Mouse (Mus musculus): ENCODE results near the gene Setd4.
A peak's percentile ranks its signal among the peaks of the same experiment; 100 is the strongest.

Gene Setd4

GRCm38 (mm10) chr16:93591450-93592430 is 12.1 kb downstream of the Setd4 start:
- DNase-seq, result no peak

DNA sequence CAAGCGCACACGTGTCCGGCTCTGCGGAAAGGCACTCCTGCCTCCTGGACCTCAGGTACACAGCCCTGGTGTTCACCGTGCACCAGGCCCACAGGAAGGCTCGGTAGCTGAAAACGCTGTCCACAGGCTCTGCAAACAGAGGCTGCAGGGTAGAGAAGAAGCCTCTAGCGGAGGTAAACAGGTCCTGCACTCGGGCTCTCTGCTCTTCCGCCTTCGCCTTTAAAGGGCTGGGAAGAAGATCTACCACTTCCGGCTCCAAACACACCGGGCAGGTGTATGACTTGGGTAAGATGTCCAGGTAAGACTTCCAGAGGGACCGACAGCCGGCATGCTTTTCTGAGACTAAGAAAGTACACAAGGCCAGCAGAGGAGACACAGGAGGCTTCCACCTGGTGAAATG is 12.9 kb downstream of the Setd4 start:
- no peak for DNase-seq

- no peak for DNase-seq
Observed at GRCm38 (mm10) chr16:93588281-93588680, 15.6 kb downstream of the Setd4 start.

DNA sequence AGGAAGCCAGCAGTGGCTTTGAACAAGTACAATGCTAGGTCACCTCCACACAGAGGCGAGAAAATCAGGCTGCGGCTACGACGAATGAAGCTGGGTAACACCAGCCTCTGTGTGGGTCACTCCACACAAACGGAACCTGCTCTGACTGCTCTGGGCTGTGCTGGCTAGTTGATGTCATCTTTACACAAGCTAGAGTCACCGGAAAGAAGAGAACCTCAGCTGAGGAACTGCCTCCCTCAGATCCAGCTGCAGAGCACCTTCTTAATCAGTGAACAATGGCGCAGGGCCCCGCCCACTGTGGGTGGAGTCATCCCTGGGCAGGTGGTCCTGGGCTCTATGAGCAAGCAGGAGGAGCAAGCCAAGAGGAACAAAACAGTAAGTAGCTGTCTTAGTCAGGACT is 17.5 kb downstream of the Setd4 start:
- no peak for DNase-seq

DNA sequence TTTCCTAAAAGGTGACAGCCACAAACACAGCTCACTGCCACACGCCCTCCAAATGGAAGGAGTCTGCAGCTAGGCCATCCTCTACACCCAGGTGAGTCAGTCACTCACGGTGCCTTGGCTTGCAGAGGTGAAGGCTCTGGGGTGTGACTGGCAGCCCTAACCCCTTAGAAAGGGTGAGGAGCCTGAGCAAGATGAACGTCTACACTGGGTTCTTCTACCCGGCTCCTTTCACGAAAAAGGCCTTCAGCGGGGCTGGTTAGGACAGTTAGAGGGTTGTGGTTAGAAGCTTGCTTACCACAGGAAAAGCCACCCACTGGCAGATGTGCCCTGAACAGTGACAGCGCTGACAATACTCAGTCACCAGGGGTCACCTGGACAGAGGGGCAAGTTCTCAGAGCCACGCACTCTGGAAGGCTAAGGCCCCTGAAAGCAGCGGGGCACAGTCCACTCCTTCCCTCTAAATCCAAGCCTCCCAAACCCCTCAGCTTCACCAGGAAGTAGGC is 18.1 kb downstream of the Setd4 start:
- no peak for DNase-seq

DNA sequence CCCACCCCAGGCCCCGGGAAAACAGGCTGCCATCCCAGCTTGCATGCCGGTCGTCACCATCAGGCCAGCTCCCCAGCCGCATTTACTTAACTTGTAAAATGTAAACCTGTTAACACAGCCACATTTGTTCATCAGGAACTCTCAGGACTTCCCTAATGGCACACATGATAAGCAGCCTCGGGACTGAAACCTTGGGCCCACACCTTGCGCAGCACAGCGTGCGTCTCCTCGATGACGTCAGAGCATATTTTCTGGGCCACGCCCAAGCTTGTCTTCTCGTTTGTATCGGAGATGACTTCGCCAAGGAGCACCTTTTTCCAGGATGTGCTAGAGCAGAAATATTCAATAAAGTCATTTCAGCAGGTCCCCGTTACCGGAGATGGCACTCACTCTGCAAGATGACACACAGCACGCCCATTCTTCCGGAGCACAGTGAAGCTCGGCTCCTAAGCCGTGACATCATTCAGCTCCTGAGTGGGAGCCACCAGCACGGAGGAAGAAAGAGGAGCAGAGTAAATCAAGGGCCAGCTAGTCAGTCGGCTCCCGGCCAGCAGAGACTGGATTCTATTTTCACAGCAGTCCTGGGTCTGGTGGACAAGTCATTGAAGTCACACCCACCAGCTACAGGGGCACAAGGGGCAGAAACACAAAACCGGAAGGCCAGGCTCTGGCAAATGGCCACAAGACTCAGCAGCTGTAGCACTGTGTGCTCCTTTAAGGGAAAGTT is 18.7 kb downstream of the Setd4 start:
- DNase-seq, result no peak

- no peak for DNase-seq
Observed at GRCm38 (mm10) chr16:93581125-93581524, 22.7 kb downstream of the Setd4 start.

GRCm38 (mm10) chr16:93578346-93579005 is 25.4 kb downstream of the Setd4 start:
- DNase-seq, result no peak

- DNase-seq, result peak; percentile 72 to 84
Observed at GRCm38 (mm10) chr16:93576412-93577082, 27.3 kb downstream of the Setd4 start.

- DNase-seq, result no peak
Observed at GRCm38 (mm10) chr16:93575574-93575973, 28.3 kb downstream of the Setd4 start.

DNA sequence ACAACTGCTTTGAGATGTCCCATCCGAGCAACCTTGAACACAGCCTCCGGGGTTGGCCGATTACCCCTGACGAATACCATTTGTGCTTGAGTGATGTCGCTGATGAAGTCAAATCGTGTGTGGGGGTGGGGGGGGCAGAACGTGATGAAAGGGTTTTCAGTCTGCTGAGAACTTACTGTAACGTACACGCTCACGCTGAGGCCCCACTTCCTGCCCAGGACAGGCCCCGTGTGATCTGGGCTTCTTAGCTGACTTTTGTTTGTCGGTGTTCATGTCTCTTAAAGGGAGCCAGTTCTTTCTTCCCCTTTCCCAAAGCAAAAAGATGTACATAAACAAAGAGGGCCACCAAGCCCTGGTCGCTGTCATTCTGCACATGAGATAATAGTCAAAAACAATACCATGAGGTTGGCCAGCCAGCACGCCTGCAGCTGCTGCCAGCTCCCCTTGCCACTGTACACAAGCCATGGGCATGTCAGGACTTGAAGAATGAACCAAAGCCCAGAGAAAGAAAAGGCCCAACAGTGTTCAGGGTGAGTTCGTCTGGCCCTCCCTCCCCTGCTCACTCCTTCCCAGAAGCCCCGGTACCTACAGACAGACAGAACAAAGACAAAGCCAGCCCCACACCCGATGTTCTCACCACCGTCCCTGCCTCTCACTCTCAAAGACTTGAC is 29.2 kb downstream of the Setd4 start:
- DNase-seq, result no peak

DNA sequence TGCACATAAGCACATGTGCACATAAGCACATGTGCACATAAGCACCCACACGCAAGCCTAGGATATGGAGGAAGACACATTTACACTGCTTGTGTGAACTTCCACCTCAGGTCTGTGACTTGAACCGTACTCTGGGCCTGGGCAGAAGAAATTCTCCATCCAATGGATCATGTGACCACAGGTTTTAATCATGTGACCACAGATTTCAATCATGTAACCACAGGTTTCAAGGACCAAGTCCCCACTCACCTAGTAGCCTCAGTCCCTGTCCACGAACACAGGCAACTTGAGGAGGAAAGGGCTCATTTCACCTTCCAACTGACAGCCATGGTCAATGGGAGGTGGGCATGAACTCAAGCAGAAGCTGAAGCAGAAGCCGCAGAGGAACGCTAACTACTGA is 30.4 kb downstream of the Setd4 start:
- no peak for DNase-seq

- no peak for DNase-seq
Observed at GRCm38 (mm10) chr16:93572383-93572782, 31.5 kb downstream of the Setd4 start.

GRCm38 (mm10) chr16:93558499-93558898 is 45.4 kb downstream of the Setd4 start:
- DNase-seq, result no peak

GRCm38 (mm10) chr16:93557646-93558045 is 46.2 kb downstream of the Setd4 start:
- no peak for DNase-seq

GRCm38 (mm10) chr16:93552686-93553513 is 51.0 kb downstream of the Setd4 start:
- DNase-seq, result no peak

DNA sequence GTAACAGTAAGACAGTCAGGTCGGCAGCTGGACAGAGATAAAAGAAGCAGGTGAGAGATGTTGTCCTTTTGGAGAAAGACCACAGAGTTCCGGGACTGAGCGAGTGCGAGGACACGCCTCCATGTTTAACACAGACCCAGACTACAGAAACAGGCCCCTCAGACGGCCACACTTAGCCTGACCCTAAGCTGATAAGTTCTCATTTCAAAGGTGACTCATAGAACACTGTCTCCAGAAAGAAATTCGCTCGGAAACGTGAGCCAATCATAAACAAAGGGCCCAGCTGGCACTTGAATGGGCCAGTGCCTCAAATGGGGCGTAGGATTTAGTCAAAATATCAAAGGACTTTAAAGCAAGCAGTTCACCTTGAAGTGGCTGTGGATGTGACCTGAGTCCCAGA is 54.6 kb downstream of the Setd4 start:
- no peak for DNase-seq

- DNase-seq, result no peak
Observed at GRCm38 (mm10) chr16:93548045-93548444, 55.8 kb downstream of the Setd4 start.

DNA sequence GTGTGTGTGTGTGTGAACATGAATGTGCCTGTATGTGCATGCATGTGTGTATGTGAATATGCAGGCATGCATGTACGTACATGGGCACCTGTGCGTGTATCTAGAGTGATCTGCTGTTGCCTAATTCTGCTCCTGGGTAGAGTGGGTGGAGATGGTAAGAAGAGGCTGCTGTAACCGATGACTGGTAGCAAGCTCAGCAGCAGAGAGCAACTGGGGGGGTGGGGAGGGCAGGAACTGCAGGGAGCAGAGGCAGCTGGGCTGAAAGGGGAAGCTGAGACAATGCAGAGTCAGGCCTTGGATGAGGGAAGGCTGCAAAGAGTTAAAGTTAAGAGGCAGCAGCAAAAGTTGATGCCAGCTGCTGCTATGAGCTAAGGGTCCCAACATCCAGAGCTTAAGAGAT is 56.7 kb downstream of the Setd4 start:
- no peak for DNase-seq

- DNase-seq, result no peak
Observed at GRCm38 (mm10) chr16:93546354-93546965, 57.4 kb downstream of the Setd4 start.

DNA sequence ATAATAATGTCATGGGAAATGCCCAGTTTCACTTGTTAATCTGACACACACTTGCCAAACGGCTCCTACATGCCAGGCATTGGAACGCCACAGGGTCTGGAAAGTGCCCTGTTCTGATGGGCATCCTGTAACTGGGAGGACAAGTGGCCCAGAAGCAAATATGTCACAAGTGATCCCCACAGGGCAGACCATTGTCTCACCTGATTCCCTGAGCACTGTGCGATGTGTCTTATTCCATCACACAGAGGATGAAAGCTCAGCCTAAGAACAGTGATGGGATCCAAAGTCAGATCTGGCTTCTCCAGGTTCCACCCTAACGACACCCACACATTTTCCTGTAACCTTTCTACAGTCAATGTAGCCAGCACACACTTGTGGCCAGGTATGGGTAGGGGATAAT is 58.9 kb downstream of the Setd4 start:
- no peak for DNase-seq
